Mouse (Mus musculus) heart, adult 8-10 months (tissue): ENCODE results near the gene Dapp1. TPM values are rescaled to one million over a fixed set of nuclear protein-coding genes. Genes with fewer than 3 reads are reported as not detected.
"Not testable (repeated sequence)": the region's sequence is repeated elsewhere in the genome, so short reads cannot be mapped to it uniquely, and the experiment has no call there.

ENCODE experiments used
- DNase-seq: peaks from one replicate; pipeline ENCODE4 v3.0.0; 2022; ENCODE audit warnings: low spot score
- total RNA-seq, 4 experiments: library from RNA; stranded (reverse); gene quantifications; 2 replicates each; pipeline ENCODE4 v1.2.4; 2022

The Dapp1 gene
- total RNA-seq, 4 experiments from 2014 or later, result 5.5 to 9.2 (median 6.6) TPM

DNA sequence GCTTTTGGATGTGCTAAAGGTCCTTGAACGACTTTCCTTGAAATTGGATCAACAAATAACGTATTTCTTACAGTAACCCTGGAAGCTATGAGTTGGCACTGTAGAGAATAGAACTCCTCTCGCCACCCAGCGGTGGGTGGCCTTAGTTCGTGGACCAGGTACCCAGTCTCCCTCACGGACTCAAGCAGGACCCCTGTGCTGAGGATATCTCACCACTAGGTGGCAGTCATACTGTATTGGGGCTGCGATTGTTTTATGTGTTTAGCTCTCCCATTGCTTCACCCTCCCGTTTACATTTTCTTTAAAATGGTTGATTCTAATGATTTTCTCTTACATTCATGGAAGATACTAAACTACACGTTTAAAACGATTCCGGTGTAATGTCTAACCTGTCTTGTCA lies 9.8 kb upstream of the Dapp1 start:
- DNase-seq, result peak; percentile 85

DNA sequence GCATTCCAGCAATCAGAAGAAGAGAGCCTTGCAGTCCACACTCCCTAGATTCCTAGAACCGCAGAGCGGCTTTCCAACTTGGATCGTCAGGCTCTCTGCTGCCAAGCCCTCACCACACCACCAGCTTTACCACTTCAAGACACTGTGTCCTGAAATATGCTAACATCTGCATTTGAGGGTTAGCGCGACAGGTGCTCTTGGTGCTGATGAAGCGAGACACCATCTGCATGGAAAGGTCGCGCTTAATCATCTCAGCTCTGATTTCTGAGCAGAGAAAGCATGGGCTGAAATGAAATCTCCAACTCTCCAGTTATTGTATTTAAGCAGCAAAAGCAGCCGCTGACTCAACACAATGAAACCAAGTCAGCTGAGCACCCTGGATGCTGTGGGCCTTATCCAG lies 8.1 kb upstream of the Dapp1 start:
- DNase-seq, result no peak

DNA sequence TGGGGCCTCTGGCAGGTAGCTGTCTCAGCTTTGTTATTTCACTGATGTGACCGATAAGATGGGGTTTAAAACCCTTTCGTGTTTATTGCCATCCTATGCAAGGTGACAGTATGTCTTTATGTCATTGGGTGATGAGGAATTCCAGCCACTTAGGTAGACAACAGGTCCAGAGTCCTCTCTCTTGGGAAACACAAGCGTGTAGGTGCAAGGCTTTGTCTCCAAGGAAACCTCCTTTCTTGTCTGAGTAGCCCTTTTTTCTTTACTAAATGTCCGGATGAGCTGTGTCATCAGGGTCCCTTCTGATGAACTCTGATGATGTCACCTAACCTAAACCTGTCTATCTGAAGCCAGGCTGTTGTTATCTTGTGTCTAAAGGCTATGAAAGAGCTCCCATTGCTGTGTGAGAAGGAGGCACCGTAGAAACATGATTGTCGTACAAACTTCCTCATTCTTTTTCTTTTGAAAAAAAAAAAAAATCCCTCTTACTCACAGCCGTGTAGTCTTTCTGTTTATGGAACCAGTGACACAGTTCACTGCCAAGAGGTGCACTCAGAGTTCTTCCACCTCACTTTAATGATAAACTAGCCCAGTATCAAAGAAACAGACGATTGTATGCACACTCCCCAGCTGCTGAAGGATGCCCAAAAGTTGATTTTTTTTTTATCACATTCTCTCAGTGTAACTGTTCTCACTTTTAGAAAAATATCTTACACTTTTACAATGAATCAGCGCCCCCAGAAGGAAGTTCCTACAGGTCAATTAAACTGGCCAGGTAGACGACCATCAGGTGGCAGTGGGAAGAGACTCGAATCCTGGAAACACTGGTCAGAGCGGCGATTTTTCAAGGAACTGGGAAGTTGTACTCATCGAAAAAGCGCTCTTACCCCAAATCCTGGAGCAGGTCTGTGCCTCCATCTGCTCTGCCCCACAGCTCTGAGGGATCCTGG lies 637 bp downstream of the Dapp1 start:
- no peak for DNase-seq

DNA sequence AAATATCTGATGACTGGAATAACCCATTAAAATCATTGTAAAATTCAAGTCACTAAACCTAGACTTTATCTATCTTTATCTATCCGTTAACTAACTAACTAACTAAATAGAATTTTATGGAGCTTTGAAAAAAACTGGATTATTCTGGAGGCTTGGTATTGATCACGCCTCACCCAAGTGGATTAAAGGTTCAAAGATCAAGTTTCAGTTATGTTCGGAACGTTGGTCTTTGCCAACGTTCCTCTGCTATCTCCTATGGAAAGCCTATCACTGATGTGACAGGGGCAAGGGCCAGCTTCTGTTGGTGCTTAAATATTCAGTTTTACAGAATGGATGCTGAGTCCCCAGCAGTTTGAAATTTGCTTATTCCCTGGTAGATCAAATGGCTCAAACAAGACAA lies 3.1 kb downstream of the Dapp1 start:
- DNase-seq, result no peak

DNA sequence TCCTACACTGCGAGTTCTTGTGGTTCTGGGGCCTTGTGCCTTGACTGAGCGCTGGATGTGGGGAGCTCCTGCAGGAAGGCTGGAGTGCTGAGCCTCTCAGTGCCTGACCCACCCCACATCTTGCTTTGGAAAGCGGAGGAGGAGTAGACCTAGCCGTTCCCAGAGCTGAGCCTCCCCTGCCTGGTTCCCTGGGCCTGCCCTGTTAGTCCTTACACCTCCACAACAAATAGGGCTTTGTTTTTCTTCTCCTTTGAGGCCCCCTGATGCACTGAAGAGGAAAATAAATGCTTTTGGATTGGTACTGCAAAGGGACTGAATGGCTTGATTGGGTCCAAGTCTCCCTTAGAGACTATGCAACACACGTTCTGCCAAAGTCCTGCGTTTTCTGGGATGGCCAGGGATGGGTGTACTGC lies 3.7 kb downstream of the Dapp1 start:
- DNase-seq, result no peak

DNA sequence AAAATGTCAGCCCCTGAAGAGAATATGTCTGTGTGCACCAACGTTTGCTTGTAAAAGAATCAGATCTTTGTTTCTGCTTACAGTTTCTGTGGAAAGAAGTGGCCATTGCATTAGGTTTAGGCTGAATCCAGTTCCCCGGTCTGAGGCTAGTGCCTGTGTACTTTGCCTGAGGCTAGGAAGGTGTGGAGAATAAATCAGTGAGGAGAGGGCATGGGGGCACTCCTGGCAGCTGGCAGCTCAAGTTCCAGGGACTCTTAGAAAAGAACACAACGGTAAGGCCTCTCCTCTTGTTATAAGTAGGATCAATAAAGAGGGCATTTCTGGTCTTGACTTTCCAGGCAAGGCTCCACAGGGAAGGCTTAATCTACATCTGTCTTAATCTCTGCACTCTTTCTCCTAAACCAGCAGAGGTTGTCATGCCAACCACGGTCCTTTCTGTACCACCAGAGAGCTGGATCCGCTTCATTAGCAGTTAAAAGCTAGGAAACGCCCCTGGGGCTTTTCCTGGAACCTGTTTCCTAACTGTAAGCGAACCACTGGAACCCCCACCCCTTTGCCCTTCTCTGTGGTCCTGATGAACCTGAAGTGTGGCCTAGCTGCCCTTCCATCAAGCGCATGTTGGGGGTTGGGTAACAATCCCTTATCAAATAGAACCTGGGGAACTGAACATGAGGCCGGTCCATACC lies 4.3 kb downstream of the Dapp1 start:
- no peak for DNase-seq

DNA sequence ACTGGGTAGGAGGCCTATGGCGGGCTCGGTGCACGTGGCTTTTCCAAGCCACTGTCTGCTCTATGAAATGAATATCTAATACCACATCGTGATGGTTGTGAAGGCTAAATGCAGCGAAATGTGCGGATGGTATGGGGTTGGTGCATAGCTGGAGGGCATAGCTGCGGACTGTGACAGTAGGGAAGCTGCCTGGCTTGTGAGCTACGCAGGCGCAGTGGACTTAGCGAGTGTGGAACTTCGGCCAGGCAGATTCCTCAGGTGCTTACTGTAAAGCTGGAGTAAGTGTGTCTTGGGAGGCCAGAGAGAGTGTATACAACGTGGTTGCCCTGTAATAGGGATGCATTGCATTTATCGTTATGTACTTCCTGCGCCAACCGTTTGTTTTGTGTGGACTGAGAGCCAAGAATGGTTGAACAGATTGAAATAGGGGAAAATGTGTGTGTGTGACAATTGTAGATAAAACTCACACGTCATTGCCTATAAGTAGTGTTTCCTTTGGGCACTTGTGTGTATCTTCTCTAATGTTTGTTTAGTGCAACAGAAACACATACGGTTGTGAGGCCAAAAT lies 5.4 kb downstream of the Dapp1 start:
- DNase-seq, result no peak

DNA sequence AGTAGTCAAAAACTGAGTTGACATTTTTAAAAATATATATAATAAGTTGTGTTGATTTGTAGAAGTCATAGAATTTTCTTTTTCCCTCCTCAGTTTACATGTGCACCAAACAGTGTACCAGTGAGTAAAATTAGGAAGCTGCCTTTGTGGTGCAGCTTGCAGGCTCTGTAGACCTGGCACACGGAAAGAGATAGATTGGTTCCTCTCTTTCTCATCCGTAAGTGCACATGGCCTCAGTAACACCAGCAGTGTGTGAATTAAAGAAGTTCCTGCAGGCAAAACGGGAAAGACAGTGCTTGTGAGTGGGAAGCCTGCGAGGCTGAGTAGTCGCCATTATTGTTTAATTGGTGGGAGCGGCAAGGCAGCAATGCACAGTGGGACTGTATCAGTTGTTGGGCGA lies 5.9 kb downstream of the Dapp1 start:
- no peak for DNase-seq

DNA sequence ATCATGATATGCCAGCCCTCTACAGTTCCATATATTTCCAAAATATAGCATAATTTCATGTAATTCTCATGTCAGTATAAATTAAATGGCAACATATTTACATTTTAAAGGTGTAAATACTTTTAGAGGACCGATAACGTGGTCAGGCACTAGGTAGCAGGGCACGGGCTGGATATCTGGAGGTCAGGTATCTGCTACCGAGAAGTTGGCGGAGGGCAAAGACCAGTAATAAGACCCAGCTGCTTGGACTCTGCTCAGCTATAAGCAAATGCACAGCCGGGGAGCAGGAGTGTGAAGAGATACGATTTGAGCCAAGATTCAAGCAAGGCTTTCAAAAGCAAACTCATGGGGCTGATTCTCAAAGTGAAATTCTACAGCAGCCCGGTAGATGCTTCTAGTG lies 7.0 kb downstream of the Dapp1 start:
- no peak for DNase-seq

DNA sequence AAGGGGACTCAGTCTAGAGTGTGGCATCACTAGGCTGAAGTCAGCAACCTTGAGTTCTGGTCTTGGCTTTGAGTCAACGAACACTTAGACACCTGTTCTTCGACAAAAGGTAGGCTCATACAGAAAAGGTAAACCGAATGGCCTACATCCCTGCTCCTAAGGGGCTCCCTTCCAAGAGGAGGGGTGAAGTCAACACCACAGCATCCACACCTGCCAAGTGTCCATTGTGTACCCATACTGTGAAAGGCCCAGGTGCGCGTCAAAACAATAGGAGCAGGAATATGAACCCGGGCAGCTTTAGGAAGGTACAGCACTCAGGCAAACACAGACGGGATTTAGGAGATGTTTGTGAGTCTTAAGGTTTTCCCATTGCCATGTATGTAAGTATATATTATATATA lies 8.4 kb downstream of the Dapp1 start:
- no peak for DNase-seq

DNA sequence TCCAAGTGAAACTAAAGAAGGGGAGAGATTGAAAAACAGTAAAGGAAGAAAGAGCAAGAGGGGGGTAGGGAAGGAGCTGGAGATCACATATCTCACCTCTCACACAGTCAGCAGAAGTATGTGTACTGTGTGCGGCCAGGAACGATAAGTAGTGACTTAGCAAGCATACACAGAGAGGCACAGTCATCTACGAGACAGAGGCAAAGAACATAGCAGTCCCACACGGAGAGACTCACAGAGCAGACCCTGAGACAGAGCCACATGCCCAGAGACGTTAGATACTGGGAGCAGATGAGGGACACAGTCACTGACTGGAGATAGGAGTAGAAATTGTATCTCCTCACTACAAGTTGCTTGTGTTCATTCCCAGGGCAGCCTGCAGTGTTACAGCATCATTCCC lies 9.1 kb downstream of the Dapp1 start:
- no peak for DNase-seq

DNA sequence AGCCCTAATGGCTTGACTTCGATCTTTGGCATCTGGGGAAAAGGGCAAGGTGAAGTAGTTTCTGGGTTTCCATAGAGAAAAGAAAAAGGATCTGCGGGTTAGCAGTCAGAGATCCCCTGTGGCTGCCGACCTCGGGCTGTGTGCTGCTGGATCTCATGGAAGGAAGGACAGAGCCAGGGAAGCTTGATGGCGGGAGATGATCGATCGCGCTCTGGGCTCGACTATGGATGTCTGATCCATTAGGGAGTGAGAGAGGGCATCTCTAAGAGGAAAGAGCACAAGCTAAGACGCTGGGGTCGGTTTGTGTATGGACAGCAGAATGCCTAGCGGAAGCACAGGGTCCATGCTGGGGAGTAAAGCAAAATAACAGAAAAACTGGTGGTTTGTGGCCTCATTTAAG lies 11.4 kb downstream of the Dapp1 start:
- DNase-seq, result no peak

DNA sequence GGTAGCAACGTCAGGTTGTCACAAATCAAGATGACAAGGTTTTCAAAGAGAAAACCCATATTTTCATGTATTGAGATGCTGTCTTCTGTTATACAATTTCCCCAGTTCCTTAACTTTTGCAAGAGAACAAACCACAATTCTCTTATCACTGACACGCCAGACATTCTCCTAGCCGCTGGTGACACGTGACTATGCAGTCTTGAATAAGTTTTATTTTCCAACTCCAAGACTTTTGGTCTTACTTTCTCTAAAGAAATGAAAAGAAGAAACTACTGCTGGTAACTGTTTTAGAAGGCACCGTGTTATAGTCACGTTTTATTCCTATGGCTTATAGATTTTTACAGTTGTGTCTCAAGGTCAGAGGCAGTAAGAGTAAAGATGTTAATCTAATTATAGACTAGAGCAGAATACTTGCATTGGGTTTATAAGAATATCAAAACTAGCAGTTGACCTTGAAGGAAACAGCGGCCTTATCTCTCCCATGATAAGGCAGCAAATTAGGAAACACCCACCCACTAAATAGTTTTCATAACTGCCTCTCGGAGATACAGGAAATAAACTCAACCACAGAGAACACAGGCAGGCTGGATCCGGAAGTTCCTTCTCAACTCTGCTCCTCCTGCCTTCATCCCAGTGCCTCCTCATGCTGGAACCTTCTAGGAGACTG lies 12.4 kb downstream of the Dapp1 start:
- no peak for DNase-seq

DNA sequence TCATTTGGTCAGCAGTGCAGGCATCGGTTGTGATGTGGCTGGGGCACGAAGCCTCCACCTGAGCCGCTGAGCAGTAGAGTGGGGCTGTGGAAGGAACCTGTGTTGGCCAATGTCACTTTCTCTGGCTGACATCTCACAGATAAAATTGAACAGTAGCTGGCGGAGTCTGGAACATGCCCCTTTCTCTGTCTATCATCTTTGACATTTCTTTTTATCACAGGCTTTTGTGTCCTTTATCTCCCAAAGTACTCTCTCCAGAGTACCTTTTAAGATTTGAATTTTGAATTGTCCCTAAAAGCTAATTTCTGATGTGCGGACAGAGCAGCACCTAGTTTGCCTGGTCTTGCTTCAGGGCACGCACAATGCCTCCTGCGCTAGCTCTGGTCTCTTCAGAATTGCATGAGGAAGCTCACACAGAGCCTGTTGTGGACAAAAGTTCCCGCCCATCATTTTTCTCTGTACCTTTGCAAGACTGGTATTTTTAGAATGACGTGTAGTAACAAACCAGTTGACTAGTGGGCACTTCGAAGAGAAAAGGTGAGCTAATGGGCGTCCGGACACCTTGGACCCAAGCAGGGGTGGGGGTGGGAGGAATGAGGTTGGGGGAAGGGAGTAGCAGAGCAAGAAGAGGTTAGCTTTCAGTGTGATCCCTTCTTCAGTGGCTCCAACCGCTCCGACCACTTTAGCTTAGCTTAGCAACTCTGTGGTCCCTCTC lies 13.1 kb downstream of the Dapp1 start:
- no peak for DNase-seq

DNA sequence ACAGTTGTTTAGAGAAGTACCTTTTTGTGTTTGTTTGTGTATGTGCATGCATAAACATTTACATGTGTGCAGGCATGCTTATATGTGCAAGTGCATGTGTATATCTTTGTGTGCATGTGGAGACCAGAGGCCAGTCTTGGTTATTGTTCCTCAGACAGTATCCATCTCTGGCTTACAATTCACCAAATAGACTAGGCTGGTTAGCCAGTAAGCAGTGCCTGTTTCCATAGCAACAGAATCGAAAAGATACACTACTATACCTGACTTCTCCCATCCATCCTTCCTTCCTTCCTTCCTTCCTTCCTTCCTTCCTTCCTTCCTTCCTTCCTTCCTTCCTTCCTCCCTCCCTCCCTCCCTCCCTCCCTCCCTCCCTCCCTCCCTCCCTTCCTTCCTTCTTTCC lies 17.3 kb downstream of the Dapp1 start:
- DNase-seq, result not testable (repeated sequence)

DNA sequence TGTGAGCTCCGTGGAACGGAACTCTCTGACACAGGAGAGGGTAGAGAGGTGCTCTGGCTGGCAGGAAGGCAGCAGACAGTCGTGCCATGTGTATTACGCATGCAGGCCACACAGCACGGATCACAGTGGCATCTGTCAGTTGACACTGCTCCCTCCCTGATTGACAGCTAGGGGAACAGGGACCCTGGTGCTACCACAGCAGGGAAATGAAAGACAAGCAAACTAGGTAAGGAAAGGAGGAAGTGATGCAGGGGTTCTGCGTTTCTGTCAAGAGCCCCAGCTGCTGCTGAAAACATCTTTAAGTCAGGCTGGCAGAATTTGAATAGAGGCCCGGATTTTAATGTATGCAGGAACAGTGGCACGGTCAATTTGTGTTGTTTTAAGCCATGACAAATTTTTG lies 17.8 kb downstream of the Dapp1 start:
- DNase-seq, result no peak

DNA sequence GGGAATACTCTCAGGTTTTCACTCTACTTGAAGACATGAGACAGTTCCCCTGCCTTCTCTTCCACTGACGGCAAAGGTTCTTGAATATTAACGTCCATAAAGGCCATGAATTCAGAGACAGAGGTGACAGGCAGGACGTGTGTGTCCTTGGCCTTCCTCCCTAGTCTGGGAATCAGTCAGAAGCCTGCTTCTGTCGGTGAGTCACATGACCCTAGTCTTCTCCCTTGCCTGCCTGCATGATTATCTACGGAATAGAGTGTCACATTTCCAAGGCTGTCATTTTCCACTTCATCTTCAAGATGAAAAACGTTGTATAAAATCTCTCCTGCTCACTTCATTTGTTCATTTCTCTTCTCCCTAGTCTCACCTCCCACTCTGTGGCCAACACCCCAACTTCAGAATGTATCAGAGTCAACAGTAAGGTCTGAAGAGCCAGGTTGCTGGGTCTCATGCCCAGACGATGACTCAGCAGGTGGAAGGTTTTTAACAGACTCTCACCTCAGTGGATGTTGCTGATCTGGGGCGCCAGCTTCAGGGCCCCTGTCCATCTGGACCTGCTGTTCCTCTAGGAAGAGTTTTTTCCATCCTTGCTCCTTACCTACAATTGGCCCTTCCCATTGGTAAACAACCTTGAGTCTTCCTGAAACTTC lies 19.5 kb downstream of the Dapp1 start:
- no peak for DNase-seq

DNA sequence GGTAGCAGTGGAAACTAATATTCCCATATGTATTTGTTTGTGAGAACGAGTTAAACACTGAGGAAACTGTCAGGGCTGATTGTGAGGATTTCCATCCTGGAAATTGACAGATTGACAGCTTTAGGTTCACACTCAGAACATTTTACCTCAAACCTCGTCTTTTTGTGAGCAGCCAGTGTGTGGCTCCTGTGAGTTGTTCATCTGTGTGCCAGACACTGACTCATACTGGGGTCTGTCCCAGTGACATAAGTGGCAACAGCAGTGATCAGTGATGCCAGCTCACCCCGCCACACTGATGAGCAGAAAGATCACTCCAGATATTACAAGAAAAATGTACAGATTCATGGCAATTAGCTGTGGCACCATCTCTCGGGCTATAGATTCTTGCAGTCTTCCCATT lies 21.9 kb downstream of the Dapp1 start:
- no peak for DNase-seq

DNA sequence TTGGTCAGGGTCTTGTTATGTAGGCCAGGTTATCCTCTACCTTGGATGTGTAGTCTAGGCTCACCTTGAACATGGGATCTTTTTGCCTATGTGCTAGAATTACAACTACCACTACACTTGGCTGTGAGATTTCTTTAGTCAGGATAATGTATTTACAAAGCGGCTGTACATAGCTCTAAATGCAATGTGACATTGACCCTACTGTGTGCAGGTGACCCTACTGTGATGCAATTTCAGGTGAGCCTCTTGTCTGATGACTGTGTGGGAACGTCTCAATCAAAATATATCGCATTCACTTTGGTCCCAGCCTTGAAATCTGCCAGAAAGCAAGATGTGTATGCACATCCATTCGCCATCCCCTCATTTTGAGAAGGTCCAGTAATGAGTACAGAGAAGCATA lies 23.0 kb downstream of the Dapp1 start:
- DNase-seq, result no peak

DNA sequence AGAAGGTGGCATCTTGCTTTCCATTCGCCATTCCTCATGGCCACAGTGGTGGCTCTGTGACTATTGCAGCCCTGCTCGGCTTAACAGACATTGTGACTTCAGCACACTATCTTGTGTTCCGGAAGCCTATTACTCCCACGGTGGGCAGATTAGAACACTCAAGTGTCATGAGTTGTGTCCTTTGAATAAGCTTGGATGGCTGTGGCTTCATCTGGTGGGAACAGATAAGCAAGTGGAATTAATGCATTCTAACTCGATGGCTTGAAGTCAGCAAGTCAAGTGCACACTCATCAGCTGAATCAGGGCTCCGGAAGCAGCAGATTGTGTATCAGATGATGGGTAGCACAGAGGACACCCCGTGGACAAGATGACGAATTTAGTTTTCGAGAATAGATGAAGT lies 23.5 kb downstream of the Dapp1 start:
- DNase-seq, result no peak

DNA sequence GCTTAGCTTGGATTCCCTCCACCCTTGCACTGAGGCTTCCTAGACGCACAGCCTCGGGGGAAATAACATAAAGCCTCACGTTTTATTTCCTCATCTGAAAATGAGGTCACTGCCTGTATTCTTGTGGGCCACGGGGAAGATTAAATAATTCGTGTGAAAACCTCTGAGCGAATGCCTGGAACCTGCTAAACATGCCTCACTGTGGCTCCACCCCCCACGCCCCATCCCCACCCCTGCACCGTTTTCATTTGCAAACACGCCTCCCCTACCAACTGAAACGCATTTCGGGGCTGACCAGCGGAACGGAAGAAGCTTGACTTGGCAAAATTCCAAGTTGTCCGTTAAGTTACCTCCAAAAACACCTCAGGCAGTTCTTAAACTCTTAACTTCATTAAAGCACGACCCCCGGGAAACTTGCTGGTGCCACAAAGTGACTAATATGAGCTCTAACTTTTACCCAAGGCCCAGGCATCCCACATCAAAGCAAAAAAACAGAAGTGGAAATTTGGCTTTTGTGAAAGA lies 25.7 kb downstream of the Dapp1 start:
- no peak for DNase-seq
